Mouse (Mus musculus) MEL-GATA-1-ER (cell line): ENCODE measurements around the gene Bola3.
A peak's percentile ranks its signal among the peaks of the same experiment; 100 is the strongest.

Experiments
- DNase-seq: peaks from one replicate; pipeline ENCODE4 v3.0.0-alpha.2; 2012; ENCODE audit warnings: low read depth; ENCODE audit errors: extremely low read depth

Bola3 gene

DNA sequence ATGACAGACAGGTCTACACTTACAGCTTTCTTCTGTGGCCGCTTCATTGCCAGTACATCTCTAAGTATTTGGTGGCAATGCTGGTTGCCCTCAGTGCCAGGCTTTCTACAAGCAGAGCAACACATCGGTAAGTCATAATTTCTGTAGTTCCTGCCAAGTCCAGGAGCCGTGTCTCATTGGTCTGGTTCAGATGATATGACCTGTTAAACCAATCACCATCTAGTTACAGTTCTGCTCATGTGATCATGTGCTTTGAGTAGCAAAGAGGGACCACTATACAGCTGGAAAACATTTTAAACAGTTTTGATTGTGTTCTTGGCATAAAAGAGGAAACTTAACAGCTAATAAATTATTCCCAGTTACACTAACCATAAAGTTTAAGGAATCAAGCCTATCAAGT lies 1.0 kb upstream of the Bola3 start:
- no peak for DNase-seq

DNA sequence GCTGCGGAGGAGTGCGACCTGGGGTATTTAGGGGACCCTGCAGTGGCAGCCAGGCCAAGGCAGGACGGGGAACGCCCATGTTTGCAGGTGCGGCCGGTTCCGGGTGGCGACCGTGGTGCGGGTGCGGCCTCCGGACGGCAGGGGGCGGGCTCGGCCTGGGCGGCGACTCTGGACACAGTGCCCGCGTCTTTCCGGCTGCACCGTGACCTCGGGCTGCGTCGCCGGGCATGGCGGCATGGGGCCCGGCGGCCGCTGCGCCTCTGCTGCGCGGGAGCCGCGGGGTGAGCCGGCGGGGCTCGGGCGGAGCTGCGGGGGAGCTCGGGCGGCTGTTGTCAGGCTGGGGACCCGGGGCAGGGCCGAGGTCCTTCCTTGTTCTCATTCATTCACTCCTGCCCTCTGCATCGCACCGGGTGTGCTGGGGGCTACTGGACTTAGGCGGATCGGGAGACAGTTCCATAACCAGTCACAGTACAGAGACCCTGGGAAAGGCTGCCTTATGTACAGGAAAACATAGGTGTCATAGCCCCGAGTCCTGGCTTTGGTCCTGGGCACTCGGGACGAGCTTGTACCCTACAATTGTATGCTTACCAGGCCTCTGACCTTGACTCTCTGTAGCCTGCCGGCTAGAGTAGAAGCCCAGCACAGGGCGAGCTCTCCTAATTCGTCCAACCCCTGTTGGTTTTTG lies 469 bp downstream of the Bola3 start:
- DNase-seq: no peak

DNA sequence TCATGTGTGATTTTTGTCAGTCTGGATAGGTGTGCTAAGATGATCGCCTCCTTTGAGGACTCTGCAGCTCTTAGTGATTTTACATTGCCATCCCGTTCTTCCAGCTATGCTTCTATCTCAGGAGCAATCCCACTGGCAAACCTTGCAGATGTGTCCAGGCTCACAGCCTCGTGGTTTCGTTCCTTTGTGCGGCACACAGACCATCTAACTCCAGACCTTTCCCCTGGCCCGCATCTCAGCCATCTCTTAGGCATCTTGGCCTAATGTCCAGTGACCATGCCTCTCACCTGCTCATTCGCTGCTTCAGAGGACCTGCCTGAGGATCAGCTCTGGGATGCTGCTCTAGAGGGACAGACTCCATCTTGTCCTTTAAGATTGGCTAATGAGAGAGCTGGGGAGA lies 1.2 kb downstream of the Bola3 start:
- no peak for DNase-seq

DNA sequence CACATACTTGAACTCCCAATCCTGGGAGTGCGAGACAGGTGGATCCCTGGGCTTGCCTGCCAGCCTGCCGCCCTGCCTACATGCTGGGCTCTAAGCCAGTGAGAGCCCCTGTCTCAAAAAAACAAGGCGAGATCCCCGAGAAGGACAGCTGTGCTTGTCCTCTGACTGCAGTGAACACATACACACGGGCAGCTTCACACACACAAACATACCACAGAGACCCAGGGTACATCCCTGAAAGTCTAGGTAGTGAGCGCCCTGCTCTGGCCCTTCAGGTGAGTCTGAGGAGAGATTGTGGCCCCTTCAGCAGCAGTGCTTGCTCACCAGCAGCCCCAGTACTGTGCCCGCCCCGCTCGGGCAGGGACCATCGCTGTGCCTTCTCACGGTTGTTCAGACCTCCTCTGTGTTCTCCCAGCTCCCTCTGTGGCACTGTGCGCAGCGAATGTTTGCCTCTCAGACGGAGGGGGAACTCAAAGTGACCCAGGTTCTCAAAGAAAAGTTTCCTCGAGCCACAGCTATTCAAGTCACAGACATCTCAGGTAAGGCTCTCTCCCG lies 2.0 kb downstream of the Bola3 start:
- no peak for DNase-seq

DNA sequence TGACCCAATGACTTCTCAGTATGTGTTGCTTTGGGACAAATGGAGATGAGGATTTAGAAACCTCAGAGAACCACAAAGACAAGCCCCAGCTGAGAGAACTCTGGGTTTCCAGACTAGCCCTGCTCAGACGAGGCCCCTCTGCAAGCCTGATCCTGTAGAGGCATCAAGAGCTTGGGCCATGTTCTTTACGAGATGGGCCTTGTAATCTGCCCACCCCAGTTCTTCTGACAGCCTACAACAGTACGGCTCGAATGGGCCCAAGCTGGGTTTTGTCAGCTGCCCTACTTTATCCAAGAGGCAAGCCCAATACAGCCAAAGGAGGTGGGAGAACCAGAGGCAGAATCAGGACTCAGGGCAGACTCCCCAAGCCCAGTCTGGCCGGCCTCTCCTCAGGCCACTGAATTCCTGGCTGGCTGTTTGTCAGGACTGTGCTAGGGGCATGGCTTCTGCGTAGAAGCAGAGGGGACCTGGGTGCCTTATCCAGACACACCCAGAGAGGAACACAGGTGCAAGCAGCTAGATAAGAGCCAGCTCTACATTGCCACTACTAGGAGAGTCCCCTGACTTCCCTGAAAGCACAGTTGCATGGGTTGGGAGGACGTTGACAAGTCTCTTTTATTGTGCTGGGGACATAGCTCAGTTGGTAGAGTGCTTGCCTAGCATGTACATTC lies 2.7 kb downstream of the Bola3 start:
- DNase-seq: peak; percentile 95

DNA sequence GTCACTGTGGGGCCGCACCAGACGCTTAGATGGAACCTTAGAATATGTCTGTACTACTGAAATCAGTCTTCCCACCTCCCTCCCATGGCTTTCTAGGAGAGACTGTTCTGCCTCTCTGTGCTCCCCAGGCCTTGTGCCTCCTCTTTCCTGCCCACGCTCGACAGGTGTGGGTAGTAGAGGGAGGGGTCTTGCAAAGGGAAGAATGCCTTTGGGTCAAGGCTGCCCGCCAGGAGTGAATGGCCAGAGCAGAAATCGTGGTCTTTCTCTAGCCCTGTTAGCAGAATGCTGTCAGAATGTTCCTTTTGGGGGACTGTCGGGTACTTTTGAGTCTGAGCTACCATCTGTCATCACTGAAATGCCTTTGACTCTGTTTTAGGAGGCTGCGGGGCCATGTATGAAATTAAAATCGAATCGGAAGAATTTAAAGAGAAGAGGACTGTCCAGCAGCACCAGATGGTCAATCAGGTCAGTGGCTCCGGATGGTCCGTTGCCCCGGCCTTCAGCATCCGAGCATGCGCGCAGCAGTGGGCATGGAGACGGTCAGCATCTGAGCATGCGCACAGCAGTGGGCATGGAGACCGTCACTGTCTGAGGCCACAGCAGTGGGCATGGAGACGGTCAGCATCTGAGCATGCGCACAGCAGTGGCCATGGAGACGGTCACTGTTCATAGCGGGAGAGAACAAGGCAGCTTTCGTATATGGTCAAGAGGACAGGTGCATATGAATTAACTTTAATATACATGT lies 3.9 kb downstream of the Bola3 start:
- DNase-seq: no peak

DNA sequence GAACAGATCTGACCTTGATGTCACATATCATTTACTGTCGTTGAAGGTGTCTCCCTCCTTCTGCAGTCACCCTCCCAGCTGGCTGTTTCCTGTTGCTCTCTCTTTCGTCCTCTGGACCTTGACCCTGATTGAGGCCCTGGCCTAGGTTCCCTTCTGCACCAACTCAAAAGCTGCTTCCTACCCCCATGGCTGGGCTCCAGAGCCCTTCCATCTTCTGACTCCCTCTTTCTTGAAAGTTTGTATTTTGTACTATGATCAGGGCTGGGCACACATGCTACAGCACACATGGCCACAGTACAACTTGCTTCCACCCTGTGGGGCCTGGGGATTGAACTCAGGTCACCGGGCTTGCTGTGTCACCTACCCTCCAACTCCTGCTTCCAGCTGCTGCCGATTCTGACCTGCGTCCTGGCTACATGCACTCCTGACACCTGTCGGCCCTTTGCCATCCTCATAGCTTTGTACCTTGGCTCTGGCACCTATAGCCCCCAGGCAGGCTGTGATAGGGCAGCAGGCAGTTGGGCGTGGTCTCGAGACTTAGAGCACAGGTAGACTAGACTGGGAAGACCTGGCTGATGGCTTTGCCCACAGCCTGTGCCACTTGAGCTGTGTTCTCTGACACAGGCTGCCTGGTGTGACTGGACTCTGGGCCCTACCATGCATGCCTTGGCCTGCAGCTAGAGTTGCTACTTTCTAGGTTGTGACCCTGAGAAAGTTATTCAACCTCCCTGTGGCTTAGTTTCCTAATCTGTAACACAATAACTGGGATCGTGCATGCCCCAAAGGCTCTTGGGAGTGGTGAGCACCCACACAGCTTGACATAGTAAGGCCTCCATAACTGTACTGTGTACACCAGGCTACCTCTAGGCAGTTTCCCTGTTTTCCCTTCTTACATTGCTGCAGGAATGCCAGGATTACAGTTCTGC lies 6.2 kb downstream of the Bola3 start:
- DNase-seq: no peak

DNA sequence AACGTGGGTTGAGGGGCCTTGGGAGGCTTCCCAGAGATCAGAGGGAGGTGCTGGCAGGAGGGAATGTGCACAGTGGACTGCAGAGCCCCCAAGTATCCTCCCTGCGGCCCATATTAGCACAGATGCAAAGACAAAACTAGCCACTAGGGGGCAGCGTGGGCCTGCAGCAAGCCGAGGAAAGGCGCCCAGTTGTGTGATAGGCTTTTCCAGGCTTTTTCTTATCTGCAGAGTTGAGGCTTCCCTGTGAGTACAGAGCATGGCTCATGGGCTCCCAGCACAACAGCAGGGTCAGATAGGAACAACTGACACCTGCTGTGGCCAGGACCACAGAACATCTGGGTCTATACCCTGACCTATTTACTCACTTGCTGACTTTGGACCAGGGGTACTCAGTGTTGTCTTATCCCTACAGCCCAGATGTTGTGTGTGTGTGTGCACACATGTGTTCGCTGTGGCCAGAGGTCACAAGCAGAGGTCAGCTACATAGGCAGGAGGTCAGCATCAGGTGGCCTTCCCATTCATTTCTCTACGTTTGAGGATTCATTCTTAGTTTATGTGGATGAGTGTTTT lies 7.7 kb downstream of the Bola3 start:
- DNase-seq: peak; percentile 43

DNA sequence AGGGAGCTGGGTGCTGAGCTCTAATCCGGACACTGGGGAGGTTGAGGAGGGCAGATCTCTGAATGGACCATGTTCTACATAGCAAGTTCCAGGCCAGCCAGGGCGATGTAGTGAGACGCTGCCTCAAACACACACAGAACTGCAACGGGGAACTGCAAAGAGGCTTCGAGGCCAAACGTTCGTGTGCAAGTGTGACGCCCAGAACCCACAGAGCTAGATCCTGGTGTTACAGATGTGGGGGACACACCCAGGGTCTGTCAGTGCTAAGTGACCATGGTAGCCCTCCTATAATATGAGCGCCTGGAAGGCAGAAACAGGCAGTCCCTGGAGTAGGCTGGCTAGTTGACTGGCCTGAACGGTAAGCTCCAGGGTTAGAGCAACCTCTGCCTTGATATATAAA lies 8.5 kb downstream of the Bola3 start:
- DNase-seq: no peak

DNA sequence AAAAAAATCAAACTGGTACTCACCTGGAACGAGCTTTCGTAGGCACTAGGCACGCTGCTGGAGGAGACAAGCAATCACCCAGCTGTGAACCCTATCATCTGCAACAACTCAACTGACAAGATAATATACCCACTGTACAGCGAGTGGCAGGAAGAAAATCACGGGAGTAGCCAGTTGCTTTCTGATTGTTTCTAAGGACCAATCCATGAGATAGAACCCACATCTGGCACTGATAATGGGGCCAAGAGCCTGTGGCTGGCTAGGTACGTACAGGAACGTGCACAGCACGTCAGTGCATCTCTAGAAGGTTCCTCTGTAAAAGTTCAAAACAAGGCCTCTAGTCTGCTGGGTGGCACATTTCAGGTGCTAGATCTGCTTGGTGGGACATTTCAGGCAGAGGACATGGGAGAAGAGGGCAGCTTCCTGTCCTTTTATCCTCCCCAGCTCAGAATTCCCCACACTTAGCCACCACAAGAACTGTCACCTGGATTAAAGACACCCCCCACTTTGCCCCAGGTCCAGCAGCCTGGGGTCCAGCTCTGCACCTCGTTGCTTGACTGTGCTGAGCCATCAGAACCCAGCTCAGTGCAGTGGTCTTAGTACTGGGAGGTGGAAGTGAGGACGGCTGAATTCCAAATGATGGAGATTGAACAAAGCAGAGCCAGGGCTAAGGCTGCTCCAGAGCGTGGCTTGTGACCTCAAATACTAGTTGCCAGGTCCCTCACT lies 12.7 kb downstream of the Bola3 start:
- no peak for DNase-seq

DNA sequence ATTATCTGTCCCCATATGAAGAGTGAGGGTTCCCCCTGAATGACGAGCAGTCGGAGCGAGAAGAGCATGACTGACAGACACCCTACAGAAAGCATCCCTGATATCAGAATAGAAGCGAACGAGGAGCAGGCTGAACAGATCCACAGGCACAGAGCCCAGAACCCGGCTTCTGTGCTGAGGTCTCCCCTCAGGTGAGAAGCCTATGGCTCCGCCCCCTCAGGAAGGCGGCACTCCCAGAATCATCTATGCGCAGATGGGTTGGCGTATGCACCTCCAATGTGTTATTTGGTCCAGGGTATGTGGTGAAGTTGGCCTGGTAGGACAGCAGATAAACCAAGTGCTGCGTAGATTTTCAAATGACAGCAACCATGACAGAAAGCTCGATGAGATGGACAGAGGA lies 14.1 kb downstream of the Bola3 start:
- DNase-seq: no peak

DNA sequence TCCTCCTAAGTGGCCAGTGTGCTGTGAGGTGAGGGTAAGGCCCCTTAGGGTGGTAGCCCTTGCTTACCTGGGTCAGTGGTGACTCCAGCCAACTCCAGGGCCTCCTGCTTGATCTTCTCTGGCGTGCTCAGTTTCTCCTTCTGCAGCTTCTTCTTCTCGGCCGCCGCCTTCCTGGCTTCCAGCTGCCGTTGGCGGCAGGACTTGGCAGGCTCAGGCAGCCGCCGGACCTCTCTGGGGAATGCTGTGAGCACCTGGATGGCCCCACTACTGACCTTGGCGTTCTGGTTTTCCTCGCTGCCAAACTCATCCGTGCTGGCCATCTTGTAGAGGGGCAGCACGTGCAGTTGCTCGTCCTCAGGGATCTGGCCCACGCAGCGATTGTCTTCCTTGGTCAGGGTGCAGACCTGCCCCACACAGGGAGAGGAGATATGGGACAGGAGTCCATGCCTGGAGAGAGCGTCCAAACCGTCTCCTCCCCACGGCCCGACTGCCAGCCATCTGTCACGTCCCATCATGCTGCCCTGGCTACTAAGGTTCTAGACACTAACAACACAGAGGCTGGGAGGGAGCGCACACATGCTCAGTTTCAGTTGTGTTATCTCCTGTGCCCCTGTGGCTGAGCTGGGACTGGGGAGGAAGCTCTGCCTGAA lies 21.5 kb downstream of the Bola3 start:
- no peak for DNase-seq

DNA sequence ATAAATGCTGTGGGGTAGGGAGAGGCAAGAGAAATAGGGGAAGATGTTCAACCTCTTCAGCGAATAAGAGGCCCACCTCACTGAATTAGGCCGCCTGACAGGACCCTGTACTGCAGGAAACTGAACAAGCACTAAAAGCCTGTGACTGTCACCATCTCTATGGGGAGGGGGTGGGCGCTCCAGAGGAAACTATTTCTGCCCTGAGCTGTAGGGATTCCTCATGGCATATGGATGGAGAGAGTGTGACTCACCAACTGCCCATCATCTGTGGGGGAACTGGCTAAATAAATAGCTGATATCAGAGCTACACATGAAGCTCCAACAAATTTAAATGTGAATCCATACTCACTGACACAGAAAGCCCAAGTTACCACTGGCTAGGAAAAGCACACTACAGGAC lies 22.4 kb downstream of the Bola3 start:
- no peak for DNase-seq

DNA sequence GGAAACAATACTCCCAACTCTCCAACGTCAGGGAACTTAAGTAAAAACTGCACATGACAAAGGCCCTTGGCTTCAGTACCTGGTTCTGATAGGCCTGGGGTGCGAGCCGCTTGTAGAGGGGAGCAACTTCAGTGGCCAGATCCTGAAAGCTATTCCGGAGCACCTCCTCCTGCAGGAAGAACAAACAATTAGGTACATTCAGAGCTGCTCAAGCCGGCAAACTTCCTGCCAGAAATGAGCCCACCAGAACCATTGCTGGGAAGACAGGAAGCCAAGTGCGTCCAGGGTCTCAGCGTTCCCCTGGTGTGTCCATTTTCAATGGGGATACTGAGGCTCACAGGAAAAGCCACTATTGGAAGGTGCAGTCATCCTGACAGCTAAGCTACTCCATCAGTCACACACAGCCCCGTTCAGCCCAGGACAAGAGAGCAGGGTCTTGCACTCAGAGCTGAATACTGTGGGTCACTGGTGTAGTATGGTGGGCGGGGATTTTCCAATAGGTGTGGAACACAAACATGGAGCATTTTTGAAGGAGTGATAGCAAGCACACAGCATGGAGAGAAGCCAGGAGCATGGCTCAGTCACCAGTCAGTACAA lies 24.9 kb downstream of the Bola3 start:
- no peak for DNase-seq

DNA sequence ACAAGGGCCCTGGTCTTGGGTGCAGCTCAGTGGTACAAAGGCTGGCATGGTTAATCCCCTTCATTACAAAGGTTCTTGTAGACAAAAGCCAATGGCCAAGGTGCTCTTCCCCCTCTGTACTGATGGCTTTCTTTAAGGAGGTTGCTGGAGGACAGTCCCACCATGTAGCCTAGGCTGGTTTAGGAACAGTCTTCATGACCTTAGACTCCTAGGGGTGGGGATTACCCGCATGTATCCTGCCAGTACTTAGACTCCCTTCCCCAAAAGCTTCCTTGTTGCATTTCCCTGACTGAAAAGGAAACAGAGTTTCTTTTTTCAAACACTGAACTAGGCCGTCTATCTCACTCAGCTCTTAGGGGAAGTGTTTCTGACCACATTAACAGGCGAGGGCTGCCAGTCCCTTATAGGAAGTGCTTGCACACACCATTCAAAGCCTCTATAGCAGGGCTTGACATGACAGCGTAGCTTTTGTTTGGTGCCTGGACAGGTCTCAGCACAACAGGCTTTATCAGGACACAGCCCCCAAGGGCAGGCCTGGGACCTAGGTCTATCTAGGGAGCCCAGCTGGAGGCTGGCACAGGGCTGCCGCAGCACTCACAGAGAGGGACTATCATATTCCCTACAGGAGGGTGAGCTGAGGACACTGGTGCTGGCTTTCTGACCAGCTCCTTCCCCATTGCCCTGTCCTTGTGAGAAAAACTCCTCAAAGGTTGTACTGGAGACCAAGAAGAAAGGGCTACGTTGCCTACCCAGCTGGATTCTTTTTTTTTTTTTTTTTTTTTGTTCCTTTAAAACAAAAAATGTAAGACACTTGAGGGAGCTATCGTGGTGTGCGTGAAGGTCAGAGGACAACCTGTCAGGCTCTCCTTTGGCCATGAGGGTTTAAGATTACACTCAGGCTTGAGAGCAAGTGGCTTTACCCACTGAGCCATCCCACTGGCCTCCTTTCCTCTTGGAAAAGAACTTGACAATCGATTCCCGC lies 32.9 kb downstream of the Bola3 start:
- peak; percentile 80 for DNase-seq

DNA sequence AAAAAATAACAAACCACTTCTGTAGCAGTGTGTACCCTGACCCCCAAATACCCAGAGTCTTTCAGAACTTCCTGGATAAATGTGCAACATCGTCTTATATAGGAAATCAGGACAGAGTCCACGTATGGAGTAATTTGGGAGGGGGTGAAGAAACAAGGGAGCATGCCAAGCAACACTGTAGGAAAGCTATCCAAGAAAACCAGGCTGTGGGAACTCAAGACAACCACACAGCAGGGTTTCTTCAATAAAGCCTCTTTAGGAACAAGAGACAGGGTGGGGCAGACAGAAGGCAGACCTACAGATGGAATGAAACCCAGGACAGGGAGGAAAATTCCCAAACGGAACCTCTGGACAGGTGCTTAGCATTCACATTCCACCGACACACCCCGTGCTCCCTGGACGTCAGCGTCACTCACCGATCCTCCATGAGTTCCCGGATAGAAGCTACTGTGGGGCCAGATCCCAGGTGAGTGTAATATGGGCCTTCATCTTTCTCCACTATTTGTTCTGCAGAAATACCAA lies 36.7 kb downstream of the Bola3 start:
- DNase-seq: no peak

DNA sequence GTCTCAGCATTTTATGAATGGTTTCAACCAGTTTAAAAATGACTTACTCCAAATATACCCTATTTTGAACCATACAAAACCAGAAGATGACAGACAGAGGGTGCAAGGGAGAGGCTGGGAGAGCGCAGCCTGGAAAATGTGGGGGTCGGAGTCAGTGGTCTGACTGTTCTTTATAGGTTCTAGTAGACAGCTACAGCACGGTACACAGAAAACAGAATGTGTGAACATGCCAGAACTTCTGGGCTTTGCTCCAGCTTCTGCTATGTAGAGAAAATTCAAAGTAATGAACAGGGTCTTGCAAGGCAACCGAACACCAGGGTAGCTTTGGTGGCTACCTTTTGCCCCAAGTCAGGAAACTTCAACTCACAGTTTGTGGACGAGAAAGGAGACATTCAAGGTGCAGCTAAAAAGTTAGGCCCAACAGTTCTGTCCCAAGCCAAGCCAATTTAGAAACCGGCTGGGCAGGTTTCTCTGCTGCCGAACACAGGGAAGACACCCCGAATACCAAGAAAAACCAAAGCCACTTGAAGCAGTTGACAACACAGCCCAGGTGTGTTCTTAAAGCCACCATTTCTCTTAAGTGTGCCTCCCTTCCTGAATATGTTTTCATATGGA lies 43.3 kb downstream of the Bola3 start:
- DNase-seq: no peak
